Mouse (Mus musculus): ENCODE measurements around the gene Dhx35.

Dhx35 gene

DNA sequence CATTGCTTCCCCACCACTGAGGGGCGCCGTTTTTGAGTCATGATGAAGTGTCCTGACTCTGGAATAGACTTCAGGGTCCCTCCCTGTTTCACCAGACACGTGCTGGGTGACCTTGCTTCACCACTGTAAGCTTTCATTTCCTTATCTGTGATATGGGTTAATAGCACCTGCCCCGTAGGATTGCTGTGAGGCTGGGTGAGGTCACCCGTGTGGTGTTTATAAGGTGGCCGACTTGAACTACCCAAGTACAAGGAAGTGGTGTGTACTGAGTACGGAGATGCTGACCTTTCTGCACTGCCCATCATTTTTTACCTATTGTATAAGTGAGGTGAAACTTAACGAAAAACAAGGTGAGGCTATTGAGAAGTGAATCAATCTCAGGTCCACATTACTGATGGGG is 9.0 kb downstream of the Dhx35 start:
- no peak for DNase-seq (ENCODE audit: low spot score in 2 of 2)

DNA sequence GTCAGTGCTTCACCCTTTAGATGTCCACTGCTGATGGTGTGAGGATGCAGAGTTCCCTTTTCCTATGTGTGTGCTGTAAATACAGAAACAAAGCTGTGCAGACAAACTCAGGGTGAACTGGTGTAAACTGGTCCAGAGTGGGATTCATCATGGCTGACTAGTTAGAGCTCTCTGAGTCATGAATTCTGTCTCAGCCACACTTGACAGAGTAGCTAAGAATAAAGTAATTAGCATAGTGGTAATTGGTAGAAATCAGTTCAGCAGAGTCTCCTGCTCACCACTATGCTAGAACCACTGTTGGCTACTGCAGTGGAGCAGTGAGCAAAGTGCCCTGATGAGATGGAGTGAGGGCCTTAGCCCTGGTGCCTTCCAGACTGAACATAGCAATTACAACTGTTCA is 21.1 kb downstream of the Dhx35 start:
- DNase-seq (ENCODE audit: low spot score in 2 of 2) = no peak

DNA sequence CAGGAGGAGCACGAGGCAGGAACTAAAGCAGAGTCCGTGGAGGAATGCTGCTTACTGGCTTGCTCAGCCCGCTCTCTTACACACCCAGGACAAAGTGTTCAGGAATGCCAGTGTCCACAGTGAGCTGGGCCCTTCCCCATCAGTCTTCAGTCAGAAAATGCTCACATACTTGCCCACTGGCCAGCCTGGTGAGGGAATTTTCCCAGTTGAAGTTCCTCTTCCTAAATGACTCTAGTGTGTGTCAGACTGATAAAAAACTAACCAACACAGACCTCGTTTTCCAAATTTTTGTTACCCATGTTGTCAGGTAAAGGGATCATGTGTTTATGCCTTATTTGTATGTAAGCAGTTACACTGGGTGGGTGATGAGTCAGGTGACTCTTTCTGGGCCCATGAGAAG is 21.6 kb downstream of the Dhx35 start:
- no peak for DNase-seq (ENCODE audit: low spot score in 2 of 2)

DNA sequence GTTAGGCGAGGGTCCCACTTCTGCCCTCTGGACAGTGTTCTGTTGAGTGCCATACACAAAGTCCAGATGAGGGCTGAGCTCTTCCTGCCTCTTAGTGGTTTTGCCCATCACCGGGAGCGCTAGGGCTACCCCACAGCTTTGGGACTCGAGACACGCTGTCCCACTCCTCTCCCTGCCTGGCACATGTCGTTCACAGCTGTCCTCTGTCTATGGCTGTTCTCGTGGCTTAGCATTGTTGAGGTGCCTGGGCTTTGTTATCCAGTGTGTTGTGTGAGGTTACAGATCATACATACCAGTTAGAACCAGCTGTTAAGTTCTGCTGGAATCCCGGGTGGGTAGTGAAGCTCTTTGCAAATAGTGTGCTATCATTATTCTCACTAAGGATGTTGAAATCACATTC is 23.1 kb downstream of the Dhx35 start:
- DNase-seq (ENCODE audit: low spot score in 2 of 2) = no peak

DNA sequence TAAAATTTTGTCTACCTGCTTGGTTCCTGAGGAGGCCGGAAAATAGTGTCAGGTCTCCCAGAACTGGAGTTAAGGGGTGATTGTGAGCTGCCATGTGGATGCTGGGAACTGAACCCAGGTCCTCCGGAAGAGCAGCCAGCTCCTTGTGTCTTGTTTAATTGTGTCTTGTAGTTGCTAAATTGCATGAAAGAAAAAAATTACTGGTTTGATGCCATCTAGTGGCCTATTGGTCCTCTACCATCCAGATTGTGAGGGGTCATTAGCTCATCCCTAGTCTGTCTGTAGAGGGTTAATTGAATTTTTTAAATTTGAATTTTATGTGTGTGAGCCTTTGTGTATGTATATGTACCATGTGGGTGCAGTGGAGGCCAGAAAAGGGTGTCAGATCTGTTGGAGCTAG is 33.5 kb downstream of the Dhx35 start:
- no peak for DNase-seq (ENCODE audit: low spot score in 2 of 2)

DNA sequence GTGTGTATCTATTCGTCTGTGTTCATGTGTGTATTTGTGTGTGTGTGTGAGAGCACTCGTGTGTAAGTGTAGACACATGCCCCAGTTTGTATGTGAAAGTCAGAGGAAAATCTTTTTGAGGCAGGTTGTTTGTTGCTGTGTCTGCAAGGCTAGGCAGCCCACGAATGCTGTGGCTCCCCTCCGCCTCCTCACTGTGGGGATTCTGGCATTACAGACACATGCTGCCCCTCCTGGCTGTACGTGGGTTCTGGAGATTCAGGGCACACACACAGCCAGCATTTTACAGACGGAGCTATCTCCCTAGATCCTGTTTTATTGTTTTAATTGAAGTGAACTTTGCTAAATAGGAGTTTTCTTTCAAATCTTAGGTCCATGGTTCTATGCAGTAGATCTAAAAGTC is 35.1 kb downstream of the Dhx35 start:
- no peak for DNase-seq (ENCODE audit: low spot score in 2 of 2)

DNA sequence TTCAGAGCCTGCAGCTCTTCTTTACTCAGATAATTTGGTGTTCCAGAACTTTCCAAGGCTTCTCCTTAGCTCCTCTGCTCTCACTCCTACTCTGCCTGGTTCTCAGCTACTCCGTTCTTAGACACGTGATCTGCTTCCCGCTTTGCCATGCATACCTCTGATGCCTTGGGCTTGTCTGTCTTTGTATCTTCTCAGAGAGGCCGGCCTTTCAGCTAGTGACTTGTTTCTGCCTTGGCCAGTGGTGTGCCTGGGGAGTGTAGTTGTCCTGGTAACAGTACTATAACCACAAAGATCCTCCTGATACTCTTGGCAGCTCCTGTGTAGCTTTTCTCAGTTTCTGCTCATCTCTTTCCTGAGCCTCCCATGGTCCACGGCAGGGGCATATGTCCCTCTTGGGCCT is 38.6 kb downstream of the Dhx35 start:
- no peak for DNase-seq (ENCODE audit: low spot score in 2 of 2)

DNA sequence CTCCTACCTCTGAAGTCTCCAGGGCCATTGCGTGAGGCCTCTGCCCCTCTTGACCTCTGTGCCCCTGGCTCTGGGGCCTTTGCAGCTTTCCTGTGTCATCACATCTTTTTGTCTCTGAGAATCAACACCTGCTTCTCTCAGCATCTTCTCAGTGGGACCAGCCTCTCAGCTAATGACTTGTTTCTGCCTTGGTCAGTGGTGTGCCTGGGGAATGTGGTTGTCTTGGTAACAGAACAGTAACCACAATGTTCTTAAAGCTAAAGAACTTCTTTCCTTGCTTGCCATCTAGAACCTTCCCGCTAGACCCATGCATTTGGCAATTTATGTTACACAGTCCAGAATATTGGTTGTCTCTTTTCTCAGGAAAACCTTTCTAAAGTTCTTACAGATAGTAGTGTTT is 39.0 kb downstream of the Dhx35 start:
- DNase-seq (ENCODE audit: low spot score in 2 of 2) = no peak

DNA sequence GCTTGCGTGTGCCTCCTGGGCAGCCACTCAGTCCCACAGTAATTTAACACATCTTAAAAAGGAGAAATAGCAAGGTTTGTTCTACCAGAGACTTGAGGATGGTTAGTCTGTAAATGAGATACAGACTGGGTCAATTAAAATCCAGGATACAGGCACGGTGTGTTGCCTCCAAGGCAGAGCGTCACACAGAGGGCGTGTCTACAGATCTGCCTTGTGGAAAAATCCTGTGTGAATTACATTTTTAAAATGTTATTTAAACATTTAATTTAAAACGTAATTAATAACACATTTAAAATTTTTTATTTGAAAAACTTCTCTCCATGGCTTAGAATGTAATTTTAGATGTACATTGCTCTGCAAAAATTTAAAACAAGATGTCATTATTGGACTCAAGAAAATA is 48.7 kb downstream of the Dhx35 start:
- no peak for DNase-seq (ENCODE audit: low spot score in 2 of 2)

DNA sequence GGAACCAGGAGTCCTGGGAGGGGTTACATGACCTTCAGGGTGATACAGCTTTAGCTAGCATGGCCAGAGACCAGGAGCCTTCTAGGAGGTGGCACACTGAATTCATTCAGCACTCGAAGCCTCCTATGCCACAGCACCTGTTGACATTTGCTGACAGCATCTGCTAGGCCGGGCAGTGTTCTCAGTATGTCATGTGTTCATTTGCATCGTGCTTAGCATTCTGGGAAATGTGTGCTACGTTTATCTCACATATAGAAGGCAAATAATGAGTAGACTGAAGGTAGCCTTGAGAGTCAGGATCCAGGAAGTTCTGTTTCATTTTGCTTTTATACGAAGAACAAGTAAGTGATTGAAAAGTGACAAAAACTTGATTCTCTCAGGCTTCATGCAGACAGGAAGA is 50.4 kb downstream of the Dhx35 start:
- DNase-seq (ENCODE audit: low spot score in 2 of 2) = no peak

DNA sequence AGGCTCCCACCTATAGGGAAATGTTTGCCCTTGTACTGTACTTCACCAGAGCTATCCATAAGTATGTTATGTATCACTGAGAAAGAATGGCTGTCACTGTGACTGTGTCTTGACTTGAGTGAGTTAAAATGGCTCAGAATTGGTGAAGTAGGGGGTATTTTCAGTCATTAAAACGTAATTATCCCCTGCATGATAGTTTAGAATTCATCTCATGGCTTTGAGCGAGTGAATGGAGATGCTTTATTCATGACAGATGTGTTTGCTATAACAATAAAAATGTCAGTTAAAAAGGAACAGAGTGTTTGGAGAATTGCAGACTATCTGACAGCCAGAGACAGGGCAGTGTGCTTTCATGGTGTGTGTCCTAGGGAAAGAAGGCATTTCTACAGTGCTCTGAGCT is 51.6 kb downstream of the Dhx35 start:
- DNase-seq (ENCODE audit: low spot score in 2 of 2) = no peak

DNA sequence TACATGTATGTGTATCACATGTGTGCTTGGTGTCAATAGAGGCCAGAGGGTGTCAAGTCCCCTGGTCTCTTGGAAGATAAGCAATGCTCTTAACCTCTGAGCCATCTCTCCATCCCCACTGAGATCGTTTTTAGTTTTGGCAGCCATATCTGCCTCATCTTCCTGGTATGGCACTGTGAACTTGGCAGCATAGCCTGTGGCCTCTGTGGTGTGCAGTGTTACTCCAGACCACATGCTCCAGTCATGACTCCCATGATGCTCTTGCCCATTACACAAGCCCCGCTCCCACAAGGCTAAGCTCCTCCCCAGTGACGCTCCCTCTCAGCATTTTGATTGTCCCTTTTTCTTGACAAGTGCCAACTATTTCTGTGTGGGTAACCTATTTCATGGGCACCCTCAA is 53.4 kb downstream of the Dhx35 start:
- DNase-seq (ENCODE audit: low spot score in 2 of 2) = no peak

DNA sequence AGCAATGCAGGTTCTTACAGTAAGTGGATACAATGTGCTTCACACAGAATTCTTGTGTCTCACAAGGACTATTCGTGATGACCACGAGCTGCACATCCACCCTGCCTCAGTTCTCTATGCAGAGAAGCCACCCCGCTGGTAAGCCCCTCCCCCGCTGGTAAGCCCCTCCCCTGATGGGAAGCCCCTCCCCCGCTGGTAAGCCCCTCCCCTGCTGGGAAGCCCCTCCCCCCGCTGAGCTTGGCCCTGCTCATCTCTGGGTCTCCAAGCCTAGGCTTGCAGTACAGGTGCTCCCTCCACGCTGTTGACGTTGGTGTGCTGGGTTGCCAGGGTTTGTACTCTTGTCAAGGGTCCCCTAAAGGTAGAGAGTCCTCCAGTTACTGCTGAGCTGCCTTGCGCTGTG is 54.8 kb downstream of the Dhx35 start:
- no peak for DNase-seq (ENCODE audit: low spot score in 2 of 2)

DNA sequence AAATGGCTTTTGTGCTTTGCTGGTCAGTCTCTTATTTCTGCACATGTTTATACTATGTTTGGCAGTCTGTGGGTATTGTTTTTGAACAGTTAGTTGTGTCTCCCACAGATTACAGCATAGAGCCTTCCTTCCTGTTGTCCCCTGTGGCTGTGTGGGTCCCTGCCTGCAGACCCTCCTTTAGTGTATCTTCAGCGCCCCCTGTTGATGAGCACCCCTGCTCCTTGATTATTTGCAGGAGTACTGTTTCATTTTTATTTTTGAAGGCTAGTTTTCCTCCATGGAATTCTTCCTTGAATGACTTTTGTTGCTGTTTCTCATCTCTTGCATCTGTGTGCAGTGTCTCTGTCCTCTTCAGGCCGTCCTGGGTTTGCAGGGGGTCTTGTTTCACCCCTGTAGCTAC is 58.0 kb downstream of the Dhx35 start:
- DNase-seq (ENCODE audit: low spot score in 2 of 2) = no peak

DNA sequence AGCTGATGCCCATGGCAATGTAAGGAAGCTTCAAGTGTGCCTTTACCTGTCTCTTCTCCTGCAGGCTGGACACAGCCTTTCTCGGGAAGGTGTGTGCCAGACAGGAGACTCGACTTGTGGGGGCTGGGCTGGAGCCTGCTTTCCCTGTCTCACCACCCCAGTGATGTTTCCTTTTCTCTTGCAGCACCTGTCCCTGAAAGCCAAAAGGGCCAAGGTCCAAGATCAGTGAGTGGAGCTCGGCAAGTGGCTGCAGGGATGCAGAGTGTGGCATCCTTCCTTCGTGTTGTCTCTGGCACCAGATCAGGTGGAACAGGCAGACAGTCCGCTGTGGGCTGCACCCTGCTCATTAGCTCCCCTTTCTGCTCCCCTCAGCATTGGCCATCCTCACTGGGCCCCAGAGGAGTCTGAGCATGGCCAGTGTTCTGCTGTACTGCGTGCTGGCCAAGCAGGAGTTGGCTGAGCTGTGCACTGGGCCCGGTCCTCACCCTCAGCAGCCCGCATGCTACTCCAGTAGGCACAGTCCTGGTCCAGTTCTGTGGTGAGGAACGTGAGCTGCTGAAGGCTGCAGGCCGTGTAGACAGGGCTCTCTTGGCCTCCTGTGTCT is 62.4 kb downstream of the Dhx35 start:
- DNase-seq (ENCODE audit: low spot score in 2 of 2) = no peak

DNA sequence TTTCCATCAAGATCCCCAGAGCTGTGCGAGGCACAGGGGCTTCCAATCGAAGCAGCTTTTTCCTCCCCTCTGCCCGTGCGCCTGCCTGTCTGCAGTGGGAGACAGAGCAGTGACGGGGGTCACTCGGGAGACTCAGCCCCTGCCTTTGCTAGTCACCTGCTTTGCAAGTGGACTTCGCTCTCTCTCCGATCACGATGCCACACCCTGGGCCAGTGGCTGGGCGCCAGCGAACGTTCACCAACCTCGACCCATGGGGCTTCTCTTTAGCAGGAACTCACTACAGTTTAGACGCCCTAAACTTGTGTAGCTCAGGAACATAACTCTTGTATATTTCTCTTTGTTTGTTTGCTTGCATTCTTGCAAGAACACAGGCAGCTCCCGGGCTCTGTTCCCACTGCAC is 63.0 kb downstream of the Dhx35 start:
- no peak for DNase-seq (ENCODE audit: low spot score in 2 of 2)

DNA sequence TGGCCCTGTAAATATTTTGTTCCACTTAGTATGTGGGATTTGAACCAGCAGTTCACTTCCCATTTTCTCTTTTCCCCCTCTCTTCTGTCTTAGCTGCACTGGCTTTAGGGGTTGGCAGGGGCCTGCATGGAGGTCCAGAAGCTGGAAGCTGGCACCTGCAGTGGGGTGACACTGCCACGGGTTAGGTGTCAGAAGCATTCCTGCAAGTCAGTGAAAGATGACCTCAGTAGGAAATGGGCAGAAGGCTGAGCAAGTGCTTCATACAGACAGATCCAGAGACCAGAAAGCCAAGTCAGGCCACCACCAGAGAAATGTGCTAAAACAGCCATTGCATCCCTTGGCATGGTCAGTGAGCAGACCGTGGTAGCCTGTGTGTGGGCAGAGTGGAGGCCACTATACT is 66.5 kb downstream of the Dhx35 start:
- no peak for DNase-seq (ENCODE audit: low spot score in 2 of 2)

DNA sequence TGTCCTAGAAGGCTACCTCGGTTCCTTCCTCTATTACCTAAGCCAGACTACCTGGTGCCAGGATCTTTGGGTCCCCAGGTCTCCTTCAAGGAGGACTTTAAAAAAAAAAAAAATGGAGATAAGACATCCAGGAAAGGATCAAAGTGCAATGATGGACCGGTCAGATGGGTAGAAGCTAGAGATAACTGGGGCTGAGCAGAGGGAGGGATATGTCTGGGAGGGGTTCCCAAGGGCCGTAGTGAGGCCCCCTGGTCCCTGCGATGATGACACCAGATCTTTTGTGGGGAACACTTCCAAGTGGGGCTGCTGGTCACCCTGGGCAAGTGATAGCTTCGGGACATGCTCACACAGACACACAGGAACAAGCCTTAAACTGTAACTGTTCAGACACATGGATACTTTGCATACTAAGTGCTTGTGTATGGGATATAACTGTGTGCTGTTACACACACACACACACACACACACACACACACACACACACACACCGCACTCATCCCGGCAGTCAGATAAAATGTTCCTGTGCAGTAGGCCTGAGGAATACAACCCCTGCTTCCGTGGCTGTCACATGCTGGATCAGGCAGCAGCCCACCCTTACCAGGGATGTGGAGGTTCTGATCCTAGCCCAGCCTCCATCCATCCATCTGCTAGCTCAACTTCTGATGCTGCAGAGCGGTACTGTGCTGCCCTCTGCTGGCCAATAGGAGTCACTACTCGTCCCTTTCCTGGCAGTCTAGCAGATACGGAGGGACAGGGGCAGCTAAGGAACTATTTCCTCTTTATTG is 68.9 kb downstream of the Dhx35 start:
- peak; percentile 39 to 58 for DNase-seq (ENCODE audit: low spot score in 2 of 2)

DNA sequence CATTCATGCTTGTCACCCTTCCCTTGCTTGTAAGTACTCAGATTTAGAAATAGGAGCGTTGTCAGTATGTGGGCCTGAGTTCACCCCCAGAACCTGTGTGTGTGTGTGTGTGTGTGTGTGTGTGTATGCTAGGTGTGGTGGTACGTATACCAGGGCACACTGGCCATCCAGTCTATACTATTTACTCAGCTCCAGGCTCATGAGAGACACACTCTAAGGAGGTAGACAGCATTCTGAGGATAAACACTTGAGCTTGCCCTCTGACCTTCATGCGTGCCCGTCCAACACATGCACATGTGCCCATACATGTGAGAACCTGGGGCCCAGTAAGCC is 69.5 kb downstream of the Dhx35 start:
- no peak for DNase-seq (ENCODE audit: low spot score in 2 of 2)

DNA sequence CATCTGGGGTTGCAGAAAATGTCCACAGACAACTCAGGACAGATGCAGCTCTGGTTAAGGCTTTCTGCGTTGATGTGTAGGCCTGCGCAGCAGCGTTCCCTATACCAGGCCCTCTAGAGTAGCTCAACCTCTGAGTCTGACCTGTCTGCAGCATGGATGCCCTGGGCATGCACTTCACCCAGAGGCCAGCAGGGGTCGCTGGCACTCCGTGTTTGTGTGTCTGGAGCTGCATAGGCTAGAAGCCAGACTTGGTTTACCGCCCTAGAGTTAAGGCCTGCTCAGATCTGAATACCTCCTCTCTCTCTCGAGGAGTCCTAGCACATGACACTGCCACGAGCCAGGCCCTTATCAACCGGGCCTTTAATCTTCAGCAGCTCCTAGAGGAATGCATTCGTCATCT is 70.8 kb downstream of the Dhx35 start:
- peak; percentile 69 to 84 for DNase-seq (ENCODE audit: low spot score in 2 of 2)

DNA sequence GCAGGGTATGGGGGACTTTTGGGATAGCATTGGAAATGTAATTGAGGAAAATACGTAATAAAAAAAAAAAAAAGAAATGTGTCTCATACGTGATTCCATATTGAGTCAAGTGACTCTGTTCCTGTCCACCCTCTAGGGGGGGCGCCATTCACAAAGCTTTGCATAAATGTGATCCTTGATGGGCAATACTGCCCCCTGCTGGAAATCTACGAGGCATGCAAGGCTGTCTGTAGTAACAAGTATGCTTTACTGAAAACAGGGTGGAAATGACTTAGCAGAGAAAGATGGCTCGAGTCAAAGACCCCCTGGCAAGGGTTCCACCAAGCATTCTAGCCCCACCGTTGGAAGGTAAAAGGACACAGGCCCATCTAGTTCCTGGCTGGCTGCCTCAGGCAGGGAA is 92.0 kb downstream of the Dhx35 start:
- no peak for DNase-seq (ENCODE audit: low spot score in 2 of 2)

DNA sequence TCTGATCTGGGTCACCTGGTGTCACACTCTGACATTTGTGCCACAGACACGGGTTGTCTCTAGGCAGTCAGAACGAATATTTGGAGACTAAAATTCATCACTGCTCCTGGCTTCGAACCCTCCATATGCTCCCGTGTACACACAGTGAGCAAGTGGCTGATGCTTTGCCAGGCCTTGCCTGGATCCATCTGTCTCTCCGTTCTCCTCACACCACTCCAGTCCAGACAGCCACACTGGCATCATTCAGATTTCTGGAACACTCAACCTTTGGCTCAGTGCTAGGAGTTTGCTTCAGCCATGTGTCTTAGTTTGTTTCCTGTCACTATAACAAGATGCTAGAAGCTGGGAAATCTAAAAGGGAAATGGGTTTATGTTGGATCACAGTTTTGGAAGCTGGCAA is 93.9 kb downstream of the Dhx35 start:
- no peak for DNase-seq (ENCODE audit: low spot score in 2 of 2)

DNA sequence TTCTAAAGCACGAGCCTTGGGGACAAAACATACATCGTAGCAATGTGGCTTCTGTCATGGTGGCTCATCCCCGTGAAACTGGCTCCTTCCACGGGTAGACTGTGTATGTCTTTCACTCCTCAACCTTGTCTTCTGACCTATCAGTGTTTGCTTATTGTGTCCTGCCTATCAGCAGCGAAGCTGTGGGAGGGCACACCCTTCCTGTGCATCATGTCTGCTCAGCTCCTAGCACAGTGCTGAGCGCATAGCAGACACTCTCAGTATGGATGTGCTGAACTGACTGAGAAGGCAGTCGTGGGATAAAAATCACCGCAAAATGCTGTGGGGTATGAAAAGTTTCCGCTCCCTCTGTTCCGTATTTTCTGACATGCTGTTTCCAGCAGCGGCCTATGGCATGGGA is 94.6 kb downstream of the Dhx35 start:
- no peak for DNase-seq (ENCODE audit: low spot score in 2 of 2)

DNA sequence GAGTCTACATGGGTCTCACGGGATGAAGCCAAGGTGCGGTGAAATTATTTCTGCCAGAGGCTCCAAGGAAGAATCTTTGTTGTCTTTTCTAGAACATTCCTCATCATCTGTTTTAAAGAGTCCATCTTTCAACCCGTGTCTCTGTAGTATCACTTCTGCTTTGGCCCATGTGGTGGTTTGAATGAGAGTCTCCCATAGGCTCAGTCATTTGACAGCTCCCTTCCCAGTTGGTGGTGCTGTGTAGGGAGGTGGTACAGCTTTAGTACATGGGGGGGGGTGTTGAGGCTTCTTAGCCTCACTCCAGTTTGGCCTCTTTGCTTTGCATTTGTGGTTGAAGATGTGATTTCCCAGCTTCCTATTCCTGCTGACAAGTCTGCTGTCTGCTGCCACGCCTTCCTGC is 96.7 kb downstream of the Dhx35 start:
- DNase-seq (ENCODE audit: low spot score in 2 of 2) = no peak
